In genomic region chr10:127677591-127678336, GRCm38 (mm10) we compare ENCODE assay signal across 8 mouse cellular contexts. TPM values are rescaled to one million over a fixed set of nuclear protein-coding genes. Genes with fewer than 3 reads are reported as not detected.
DNase-seq lines count a peak whose midpoint lies in the region; ATAC-seq and TF ChIP-seq lines count a peak whose summit lies in the region.

No protein-coding gene starts in this region.

- peak; percentile 60 for DNase-seq in ovary, adult 18-20 months (ENCODE audit: low spot score)
- DNase-seq in ovary, postnatal 10 days (ENCODE audit: low spot score): no peak
- DNase-seq in cerebellum, adult 9-10 months: peak; percentile 74
- peak; percentile 71 for DNase-seq in forelimb bud, embryonic 11.5 days (ENCODE audit: low read depth, low spot score)
- no peak for DNase-seq in liver, embryonic 11.5 days (ENCODE audit: low spot score)
- peak; percentile 52 to 71 for DNase-seq in thymus, adult 18-20 months

- H3K27ac ChIP-seq in intestine, embryonic 16.5 days (ENCODE audit: low read length): peak overlapping the region; percentile 63; the same call in 1 of the 2 replicates
- peak overlapping the region; percentile 66 for H3K27ac ChIP-seq in liver, embryonic 11.5 days (ENCODE audit: low read depth, low read length)

- no peak for TF ChIP-seq POLR2A in myocyte (IDR thresholded peaks at IDR 0.05; ENCODE audit: insufficient read length, low read depth)

- H3K9me3 ChIP-seq in intestine, embryonic 16.5 days (ENCODE audit: control insufficient read depth, low read length): no peaks in the 10 kb centered on the region
- no peaks in the 10 kb centered on the region for H3K9me3 ChIP-seq in liver, embryonic 11.5 days (ENCODE audit: control insufficient read depth, low read length)

- ATAC-seq in intestine, embryonic 16.5 days: peak; percentile 1; the same call in 1 of the 2 replicates
- ATAC-seq in liver, embryonic 11.5 days (replicated peaks; ENCODE audit: low FRiP score): no peak; the same call in 1 of the 2 replicates

- peak overlapping the region; percentile 17 for H3ac ChIP-seq in myocyte (ENCODE audit: control insufficient read depth, insufficient read length)

- peak overlapping the region; percentile 79 for H3K9ac ChIP-seq in intestine, embryonic 16.5 days (ENCODE audit: low read depth, low read length)
- H3K9ac ChIP-seq in liver, embryonic 11.5 days (ENCODE audit: low read depth, low read length): peak overlapping the region; percentile 76

- H3K36me3 ChIP-seq in intestine, embryonic 16.5 days (ENCODE audit: control insufficient read depth, insufficient read depth, low read length): no peaks in the 10 kb centered on the region
- H3K36me3 ChIP-seq in liver, embryonic 11.5 days (ENCODE audit: control insufficient read depth, insufficient read depth, low read length): no peaks in the 10 kb centered on the region
- no peaks in the 10 kb centered on the region for H3K36me3 ChIP-seq in myocyte (ENCODE audit: control insufficient read depth, insufficient read depth)

- no peaks in the 10 kb centered on the region for H3K27me3 ChIP-seq in intestine, embryonic 16.5 days (replicated peaks; ENCODE audit: control insufficient read depth, insufficient read depth, low read length)
- no peaks in the 10 kb centered on the region for H3K27me3 ChIP-seq in liver, embryonic 11.5 days (replicated peaks; ENCODE audit: control insufficient read depth, insufficient read depth, low read length)
- no peaks in the 10 kb centered on the region for H3K27me3 ChIP-seq in myocyte (ENCODE audit: control insufficient read depth, insufficient read depth, insufficient read length)

- H3K4me2 ChIP-seq in intestine, embryonic 16.5 days (ENCODE audit: low read depth, low read length): peak overlapping the region; percentile 98
- peak overlapping the region; percentile 98 for H3K4me2 ChIP-seq in liver, embryonic 11.5 days
- H3K4me2 ChIP-seq in myocyte (ENCODE audit: low read depth): peak overlapping the region; percentile 98

- peaks cover 9% of the 10 kb centered on the region for H3K4me1 ChIP-seq in intestine, embryonic 16.5 days (ENCODE audit: control insufficient read depth, insufficient read depth, low read length)
- H3K4me1 ChIP-seq in liver, embryonic 11.5 days (replicated peaks; ENCODE audit: control insufficient read depth, insufficient read depth, low read length): peaks cover 3% of the 10 kb centered on the region; the same call in 1 of the 2 replicates

- H3K79me2 ChIP-seq in myocyte (ENCODE audit: control insufficient read depth, insufficient read depth): peaks cover 19% of the 10 kb centered on the region

- peak overlapping the region; percentile 85 for H3K4me3 ChIP-seq in intestine, embryonic 16.5 days (ENCODE audit: low read length)
- H3K4me3 ChIP-seq in liver, embryonic 11.5 days (ENCODE audit: low read depth, low read length): peak overlapping the region; percentile 87
- peak overlapping the region; percentile 42 for H3K4me3 ChIP-seq in myocyte

- 6% methylated on average over 14 of the region's 14 CpGs for WGBS in intestine, embryonic 16.5 days
- 10% methylated on average over 14 of the region's 14 CpGs for WGBS in liver, embryonic 11.5 days

TF ChIP-seq in myocyte, 11 proteins besides CTCF, POLR2A, EP300 and RAD21:
- TF ChIP-seq CEBPB (IDR thresholded peaks at IDR 0.05; ENCODE audit: insufficient read depth, poor library complexity, severe bottlenecking) (no peak), E2F4 (IDR thresholded peaks at IDR 0.05; ENCODE audit: insufficient read depth) (no peak), MYOD1 (IDR thresholded peaks at IDR 0.05; ENCODE audit: control insufficient read depth in 1 of 3, insufficient read length in 2 of 3, low read depth in 2 of 3) (no peak), MAX (IDR thresholded peaks at IDR 0.05; ENCODE audit: low read depth) (no peak), TCF3 (IDR thresholded peaks at IDR 0.05; ENCODE audit: insufficient read length, low read depth) (no peak), MYOG (IDR thresholded peaks at IDR 0.05; ENCODE audit: control insufficient read depth in 1 of 3, insufficient read depth in 1 of 3, insufficient read length in 2 of 3, low read depth in 2 of 3) (no peak), REST (IDR thresholded peaks at IDR 0.05; ENCODE audit: insufficient read depth, insufficient read length) (no peak), TCF12 (IDR thresholded peaks at IDR 0.05; ENCODE audit: insufficient read depth, poor library complexity, severe bottlenecking) (no peak), USF1 (IDR thresholded peaks at IDR 0.05; ENCODE audit: low read depth) (no peak), POLR2AphosphoS2 (IDR thresholded peaks at IDR 0.05; ENCODE audit: insufficient read length, low read depth) (no peak), SRF (IDR thresholded peaks at IDR 0.05; ENCODE audit: control insufficient read depth, insufficient read length, low read depth) (no peak)

RNA-seq across cellular contexts. Expression of gene Nab2, which starts 9.4 kb away (rescaled TPM):
- polyA plus RNA-seq in intestine, embryonic 16.5 days (2015; fragmentation: Nextera tagmentation; extraction: Ambion mirVana): 7.5 and 8.4 TPM in 2 replicates
- 5.7 and 5.8 TPM in 2 replicates for polyA plus RNA-seq in liver, embryonic 11.5 days (2014; fragmentation: Nextera tagmentation; extraction: Ambion mirVana)
- polyA plus RNA-seq in myocyte (2012; fragmentation: generic; extraction: Trizol): 68.7 TPM

RNA-seq across cellular contexts. Expression of gene Nemp1, which starts 11.1 kb away (rescaled TPM):
- 4.8 and 5.9 TPM in 2 replicates for polyA plus RNA-seq in intestine, embryonic 16.5 days (2015; fragmentation: Nextera tagmentation; extraction: Ambion mirVana)
- 10.5 and 11.2 TPM in 2 replicates for polyA plus RNA-seq in liver, embryonic 11.5 days (2014; fragmentation: Nextera tagmentation; extraction: Ambion mirVana)
- polyA plus RNA-seq in myocyte (2012; fragmentation: generic; extraction: Trizol): 5.6 TPM

RNA-seq across cellular contexts. Expression of gene Myo1a, which starts 27.2 kb away (rescaled TPM):
- 53.8 and 61.2 TPM in 2 replicates for polyA plus RNA-seq in intestine, embryonic 16.5 days (2015; fragmentation: Nextera tagmentation; extraction: Ambion mirVana)
- polyA plus RNA-seq in liver, embryonic 11.5 days (2014; fragmentation: Nextera tagmentation; extraction: Ambion mirVana): 0.14 TPM in 1 of 2 replicates, not detected in the other
- polyA plus RNA-seq in myocyte (2012; fragmentation: generic; extraction: Trizol): 0.35 TPM

RNA-seq across cellular contexts. Expression of gene Stat6, which starts 35.0 kb away (rescaled TPM):
- 46.8 and 49.3 TPM in 2 replicates for polyA plus RNA-seq in intestine, embryonic 16.5 days (2015; fragmentation: Nextera tagmentation; extraction: Ambion mirVana)
- 28.7 TPM in 2 replicates for polyA plus RNA-seq in liver, embryonic 11.5 days (2014; fragmentation: Nextera tagmentation; extraction: Ambion mirVana)
- 0.26 TPM for polyA plus RNA-seq in myocyte (2012; fragmentation: generic; extraction: Trizol)

RNA-seq across cellular contexts. Expression of gene Tac2, which starts 46.5 kb away (rescaled TPM):
- 1.3 and 2.2 TPM in 2 replicates for polyA plus RNA-seq in intestine, embryonic 16.5 days (2015; fragmentation: Nextera tagmentation; extraction: Ambion mirVana)
- polyA plus RNA-seq in liver, embryonic 11.5 days (2014; fragmentation: Nextera tagmentation; extraction: Ambion mirVana): 11.2 and 16.0 TPM in 2 replicates
- 0.18 TPM for polyA plus RNA-seq in myocyte (2012; fragmentation: generic; extraction: Trizol)

Comparison
In these comparisons a context has a peak if more than half of its experiments do, and no peak if none do; other contexts are left out.
1. DNase-seq: peak in ovary, adult 18-20 months (single experiment), cerebellum, adult 9-10 months (single experiment), forelimb bud, embryonic 11.5 days (single experiment) and thymus, adult 18-20 months (2 of 2); none in ovary, postnatal 10 days (single experiment) and liver, embryonic 11.5 days (single experiment).
2. RNA of gene Myo1a, which starts 27.2 kb away (polyA plus RNA-seq): 53.8 to 61.2 TPM in intestine, embryonic 16.5 days; 0.35 TPM in myocyte (single experiment) and 0.14 TPM in liver, embryonic 11.5 days; every median in the first group is over 10 times any median in the second.
3. Peak in every context shown above with its lines, with median percentiles within 50 percentile points of each other: H3K4me2 ChIP-seq and H3K4me3 ChIP-seq.